Mouse (Mus musculus): ENCODE results near the gene Grin2c. TPM values are rescaled to one million over a fixed set of nuclear protein-coding genes. Genes with fewer than 3 reads are reported as not detected.

The Grin2c gene
- total RNA-seq, 2 experiments from 2014 or later, result 0.27 to 0.41 TPM

- peak; percentile 73 to 87 for DNase-seq
These were observed 64.7 kb downstream of the Grin2c start for GRCm38 (mm10) chr11:115202316-115202715.

- DNase-seq, result no peak
These were observed 66.5 kb downstream of the Grin2c start for GRCm38 (mm10) chr11:115200520-115200919.

Small RNA genes within 50 kb of the gene (microRNA-seq; reads per million reads assigned to microRNA genes)
- gene Gm25837, result 0 reads per million in 2 experiments

Other genes starting within 250 kb of the Grin2c start
- under 1 TPM in 1 of 2 experiments, not detected in 1; 0.80 TPM for gene Cd300ld4, start 240.2 kb downstream of the Grin2c start, total RNA-seq (2021)
- gene Cd300ld5, start 229.5 kb downstream of the Grin2c start, total RNA-seq (2021), result 1 to 10 TPM; 4.8 to 5.6 TPM
- gene Cd300ld3, start 218.8 kb downstream of the Grin2c start, total RNA-seq (2021), result 10 to 100 TPM; 11.4 TPM
- gene Cd300e, start 205.1 kb downstream of the Grin2c start, total RNA-seq (2021), result under 1 TPM; 0.25 to 0.39 TPM
- 1 to 10 TPM in 1 of 2 experiments, under 1 TPM in 1; 0.50 to 1.2 TPM for gene Rab37, start 175.8 kb downstream of the Grin2c start, total RNA-seq (2021)
- gene Cd300lf, start 133.3 kb downstream of the Grin2c start, total RNA-seq (2021), result under 1 TPM in 1 of 2 experiments, not detected in 1; 0.36 TPM
- gene Slc9a3r1, start 103.9 kb downstream of the Grin2c start, total RNA-seq (2021), result 1 to 10 TPM; 7.7 to 9.1 TPM
- gene Tmem104, start 79.8 kb downstream of the Grin2c start, total RNA-seq (2021), result 10 to 100 TPM; 10.9 to 12.9 TPM
- gene Nat9, start 79.4 kb downstream of the Grin2c start, total RNA-seq (2021), result 10 to 100 TPM; 20.7 to 25.1 TPM
- 10 to 100 TPM in 1 of 2 experiments, 1 to 10 TPM in 1; 9.8 to 10.1 TPM for gene Fdxr, start 9.8 kb upstream of the Grin2c start, total RNA-seq (2021)
- 1 to 10 TPM; 2.2 to 2.4 TPM for gene Fads6, start 30.4 kb upstream of the Grin2c start, total RNA-seq (2021)
- gene Otop2, start 39.9 kb upstream of the Grin2c start, total RNA-seq (2021), result not detected
- gene Ush1g, start 54.8 kb upstream of the Grin2c start, total RNA-seq (2021), result under 1 TPM in 1 of 2 experiments, not detected in 1; 0.10 TPM
- not detected for gene Otop3, start 67.5 kb upstream of the Grin2c start, total RNA-seq (2021)
- gene Hid1, start 100.5 kb upstream of the Grin2c start, total RNA-seq (2021), result 1 to 10 TPM; 2.4 to 3.6 TPM
- 1 to 10 TPM; 4.4 to 4.5 TPM for gene Cdr2l, start 114.7 kb upstream of the Grin2c start, total RNA-seq (2021)
- gene Mrpl58, start 136.5 kb upstream of the Grin2c start, total RNA-seq (2021), result 100 to 1,000 TPM; 140 to 166 TPM
- gene Atp5h, start 152.7 kb upstream of the Grin2c start, total RNA-seq (2021), result 1,000 to 10,000 TPM; 2,170 to 2,492 TPM
- gene Kctd2, start 152.9 kb upstream of the Grin2c start, total RNA-seq (2021), result 10 to 100 TPM; 30.1 to 31.0 TPM
- gene Trim80, start 173.3 kb upstream of the Grin2c start, total RNA-seq (2021), result not detected
- gene Slc16a5, start 195.2 kb upstream of the Grin2c start, total RNA-seq (2021), result under 1 TPM in 1 of 2 experiments, not detected in 1; 0.36 TPM
- gene Armc7, start 208.4 kb upstream of the Grin2c start, total RNA-seq (2021), result 1 to 10 TPM; 1.8 to 1.9 TPM
- gene Nt5c, start 224.6 kb upstream of the Grin2c start, total RNA-seq (2021), result 10 to 100 TPM; 11.5 to 16.6 TPM
- gene Jpt1, start 247.1 kb upstream of the Grin2c start, total RNA-seq (2021), result 100 to 1,000 TPM; 114 to 148 TPM